Mouse (Mus musculus) forebrain, postnatal 0 days (tissue): ENCODE measurements around the gene Cfap36. TPM values are rescaled to one million over a fixed set of nuclear protein-coding genes. Genes with fewer than 3 reads are reported as not detected.

Source experiments
- ATAC-seq: fragments of 200-750 bp; cut with Nextera tagmentation; 2 replicates; pipeline ENCODE4 v1.8.0; 2017; ENCODE audit warnings: mild to moderate bottlenecking, moderate library complexity
- DNase-seq: peaks from one replicate; pipeline ENCODE4 v3.0.0-alpha.2; 2015
- H3K27ac ChIP-seq: fragments of 300-500 bp; sonication (generic); 2 replicates; pipeline ENCODE4 v1.5.1; 2014; ENCODE audit warnings: low read depth, mild to moderate bottlenecking, antibody characterized with exemption, low read length, moderate library complexity, mixed read lengths
- H3K27me3 ChIP-seq: fragments of 300-500 bp; sonication (generic); 2 replicates; pipeline ENCODE4 v1.6.1; 2014; ENCODE audit warnings: mild to moderate bottlenecking, low read length, mixed read lengths; ENCODE audit not compliant: insufficient read depth
- H3K36me3 ChIP-seq: fragments of 300-500 bp; sonication (generic); 2 replicates; pipeline ENCODE4 v1.6.1; 2014; ENCODE audit warnings: mild to moderate bottlenecking, moderate library complexity; ENCODE audit not compliant: insufficient read depth
- H3K4me1 ChIP-seq: fragments of 300-500 bp; sonication (generic); 2 replicates; pipeline ENCODE4 v1.6.1; 2014; ENCODE audit warnings: antibody characterized with exemption; ENCODE audit not compliant: insufficient read depth
- H3K4me2 ChIP-seq: fragments of 300-500 bp; sonication (generic); 2 replicates; pipeline ENCODE4 v1.6.1; 2014; ENCODE audit warnings: low read depth, mild to moderate bottlenecking, moderate library complexity
- H3K4me3 ChIP-seq: fragments of 300-500 bp; sonication (generic); 2 replicates; pipeline ENCODE4 v1.5.1; 2014; ENCODE audit warnings: low read depth, low read length, mixed read lengths
- H3K9ac ChIP-seq: fragments of 300-500 bp; sonication (generic); 2 replicates; pipeline ENCODE4 v1.6.1; 2014; ENCODE audit warnings: mild to moderate bottlenecking
- H3K9me3 ChIP-seq: fragments of 300-500 bp; sonication (generic); 2 replicates; pipeline ENCODE4 v1.6.1; 2016; ENCODE audit warnings: low read length
- CTCF ChIP-seq: sonication (generic); IDR thresholded peaks from 2 replicates; pipeline ENCODE4 v1.5.1; 2016; ENCODE audit warnings: antibody characterized with exemption, control low read depth, low read depth
- WGBS: fragments of 180-500 bp; shearing (Covaris S2); extraction: QIAGEN DNeasy Blood & Tissue Kit; methylation state at CpG from one replicate; pipeline ENCODE4 v1.1.7; 2014; 5-methylcytosine and 5-hydroxymethylcytosine counted together
- polyA plus RNA-seq: library from polyadenylated mRNA; unstranded; fragments of >200 nt; fragmentation: Nextera tagmentation; extraction: Ambion mirVana; gene quantifications from 2 replicates; pipeline ENCODE4 v1.2.1, GENCODE M21; 2015
- total RNA-seq: library from RNA; depleted of rRNA; stranded (reverse); fragments of >200 nt; gene quantifications from 2 replicates; pipeline ENCODE4 v1.2.3, GENCODE M21; 2014; rRNA removed

The Cfap36 gene
- total and polyA plus RNA-seq, 2 experiments from 2014 or later, result 91.5 to 137 TPM

- Histone ChIP-seq H3K36me3 (peaks cover 20% of the 10 kb centered on the region; the same call in 1 of the 2 replicates), H3K4me3 (no peak overlapping the region), H3K9ac (no peak overlapping the region), H3K4me1 (no peaks in the 10 kb centered on the region), H3K9me3 (no peaks in the 10 kb centered on the region), H3K27ac (no peak overlapping the region), H3K4me2 (no peak overlapping the region), H3K27me3 (no peaks in the 10 kb centered on the region)
- ATAC-seq (no peak), DNase-seq (no peak)
- TF ChIP-seq CTCF, result no peak
- WGBS, result 92% methylated on average over 5 of the region's 5 CpGs
Observed at GRCm38 (mm10) chr11:29181751-29182150, 65.5 kb downstream of the Cfap36 start.

- H3K27ac ChIP-seq, result no peak overlapping the region
- peak; percentile 58 for DNase-seq
- H3K4me3 ChIP-seq, result no peak overlapping the region
Observed at GRCm38 (mm10) chr11:29180657-29181056, 66.6 kb downstream of the Cfap36 start.

GRCm38 (mm10) chr11:29179319-29179718, 67.9 kb downstream of the Cfap36 start:
- TF ChIP-seq CTCF, result no peak

More at GRCm38 (mm10) chr11:29180657-29181056, 66.6 kb downstream of the Cfap36 start:
- H3K27me3 ChIP-seq, result no peaks in the 10 kb centered on the region
- H3K36me3 ChIP-seq, result peaks cover 13% of the 10 kb centered on the region; the same call in 1 of the 2 replicates
- no peak for TF ChIP-seq CTCF
- H3K9me3 ChIP-seq, result no peaks in the 10 kb centered on the region
- H3K4me1 ChIP-seq, result no peaks in the 10 kb centered on the region
- no peak overlapping the region for H3K4me2 ChIP-seq
- 17% methylated on average over 3 of the region's 3 CpGs for WGBS
- H3K9ac ChIP-seq, result no peak overlapping the region
- peak; percentile 45 for ATAC-seq

DNA sequence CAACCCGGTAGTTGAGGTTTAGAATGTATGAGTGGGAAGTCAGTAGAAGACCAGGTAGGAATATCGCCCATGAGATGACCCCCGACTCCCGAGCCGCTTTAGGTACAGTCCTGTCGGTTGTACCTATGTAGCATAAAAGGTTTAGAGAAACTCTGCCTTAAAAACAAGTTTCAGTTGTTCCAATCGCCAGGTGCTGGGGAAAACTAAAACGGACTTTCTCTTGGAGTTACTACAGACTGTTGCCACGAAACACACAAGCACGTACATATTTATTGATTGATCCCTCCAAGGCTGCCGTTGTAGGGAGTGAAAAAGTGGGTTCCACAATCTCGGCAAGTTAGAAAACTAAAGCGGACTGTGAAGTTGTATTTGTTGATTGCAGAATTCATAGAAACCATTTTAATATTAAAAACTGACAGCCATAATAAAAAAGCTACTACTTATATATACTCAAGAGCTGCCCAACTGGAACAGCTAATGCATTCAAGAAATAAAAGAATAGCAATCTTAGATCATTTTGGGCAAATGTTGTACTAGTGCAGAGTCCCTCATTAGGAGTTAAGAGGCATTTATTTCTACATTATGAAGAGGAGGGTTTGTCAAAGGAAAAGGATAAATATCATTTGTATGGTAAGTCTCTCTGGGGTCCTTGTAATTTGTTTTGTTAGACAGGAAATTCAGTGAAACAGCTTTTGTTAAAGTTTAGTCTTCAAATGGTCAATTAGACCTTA, 73.3 kb downstream of the Cfap36 start:
- H3K4me2 ChIP-seq, result peak overlapping the region; percentile 60
- H3K27ac ChIP-seq, result peak overlapping the region; percentile 100; the same call in 1 of the 2 replicates
- ATAC-seq, result no peak
- H3K4me3 ChIP-seq, result peak overlapping the region; percentile 99
- H3K4me1 ChIP-seq, result peaks cover 12% of the 10 kb centered on the region
- H3K9ac ChIP-seq, result peak overlapping the region; percentile 99
- H3K27me3 ChIP-seq, result no peaks in the 10 kb centered on the region
- TF ChIP-seq CTCF, result no peak
- peak; percentile 5 for DNase-seq
- no peaks in the 10 kb centered on the region for H3K36me3 ChIP-seq
- WGBS, result 6% methylated on average over 13 of the region's 13 CpGs
- no peaks in the 10 kb centered on the region for H3K9me3 ChIP-seq

More at GRCm38 (mm10) chr11:29179319-29179718, 67.9 kb downstream of the Cfap36 start:
- H3K4me3 ChIP-seq, result no peak overlapping the region
- H3K36me3 ChIP-seq, result peaks cover 5% of the 10 kb centered on the region; the same call in 1 of the 2 replicates
- no peak overlapping the region for H3K4me2 ChIP-seq
- no peaks in the 10 kb centered on the region for H3K27me3 ChIP-seq
- no peaks in the 10 kb centered on the region for H3K9me3 ChIP-seq
- WGBS, result 92% methylated on average over 1 of the region's 1 CpGs
- ATAC-seq (no peak), DNase-seq (no peak)
- H3K27ac ChIP-seq, result no peak overlapping the region
- H3K9ac ChIP-seq, result no peak overlapping the region
- no peaks in the 10 kb centered on the region for H3K4me1 ChIP-seq

DNA sequence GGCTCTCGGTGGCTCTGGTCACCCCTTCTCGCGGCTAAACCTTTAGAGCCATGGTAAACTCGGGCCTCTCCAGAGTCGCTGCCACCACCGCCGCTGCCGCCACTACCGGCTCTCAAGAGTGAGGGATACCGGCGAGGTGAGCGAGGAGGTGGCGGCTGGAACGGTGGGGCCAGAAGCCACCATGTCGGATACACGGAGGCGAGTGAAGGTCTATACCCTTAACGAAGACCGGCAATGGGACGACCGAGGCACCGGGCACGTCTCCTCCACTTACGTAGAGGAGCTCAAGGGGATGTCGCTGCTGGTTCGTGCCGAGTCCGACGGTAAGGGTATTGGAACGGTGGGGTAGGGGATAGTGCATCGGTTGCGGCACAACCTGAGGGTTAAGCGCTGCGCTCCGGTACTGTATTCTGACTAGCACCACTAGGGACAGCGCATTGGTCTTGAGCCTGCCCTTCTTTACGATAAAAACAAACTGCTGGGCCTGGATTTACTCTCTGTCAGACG, 74.0 kb downstream of the Cfap36 start:
- H3K27ac ChIP-seq, result peak overlapping the region; percentile 100
- under 1% methylated on average over 38 of the region's 38 CpGs for WGBS
- peak overlapping the region; percentile 60 for H3K4me2 ChIP-seq
- no peaks in the 10 kb centered on the region for H3K27me3 ChIP-seq
- peak overlapping the region; percentile 99 for H3K9ac ChIP-seq
- peak; percentile 79 for DNase-seq
- no peaks in the 10 kb centered on the region for H3K36me3 ChIP-seq
- TF ChIP-seq CTCF, result peak; percentile 67
- peak; percentile 63 for ATAC-seq
- peak overlapping the region; percentile 99 for H3K4me3 ChIP-seq
- no peaks in the 10 kb centered on the region for H3K9me3 ChIP-seq
- H3K4me1 ChIP-seq, result peaks cover 12% of the 10 kb centered on the region

- no peaks in the 10 kb centered on the region for H3K27me3 ChIP-seq
Observed at GRCm38 (mm10) chr11:29172563-29173124, 74.6 kb downstream of the Cfap36 start, which contains the start of gene Ppp4r3b. Gene Ppp4r3b (plus strand): TSS chr11:29172890.

GRCm38 (mm10) chr11:29171959-29172391, 75.2 kb downstream of the Cfap36 start:
- Histone ChIP-seq H3K9me3 (no peaks in the 10 kb centered on the region), H3K36me3 (no peaks in the 10 kb centered on the region), H3K4me3 (peak overlapping the region; percentile 99), H3K4me1 (peaks cover 12% of the 10 kb centered on the region), H3K4me2 (peak overlapping the region; percentile 87), H3K27ac (peak overlapping the region; percentile 83), H3K9ac (peak overlapping the region; percentile 67), H3K27me3 (no peaks in the 10 kb centered on the region)
- no peak for TF ChIP-seq CTCF
- peak; percentile 73 for DNase-seq
- peak; percentile 28 for ATAC-seq
- under 1% methylated on average over 34 of the region's 34 CpGs for WGBS

More at GRCm38 (mm10) chr11:29172563-29173124, 74.6 kb downstream of the Cfap36 start, which contains the start of gene Ppp4r3b:
- ATAC-seq (peak; percentile 96), DNase-seq (peak; percentile 99)
- peak within 1 kb of the TSS; percentile 100 for H3K27ac ChIP-seq
- H3K4me1 ChIP-seq, result peaks cover 12% of the 10 kb centered on the region
- H3K9ac ChIP-seq, result peak within 1 kb of the TSS; percentile 99
- peak within 1 kb of the TSS; percentile 87 for H3K4me2 ChIP-seq
- peak; percentile 42 for TF ChIP-seq CTCF
- H3K36me3 ChIP-seq, result no peaks in the 10 kb centered on the region
- H3K4me3 ChIP-seq, result peak within 1 kb of the TSS; percentile 99
- H3K9me3 ChIP-seq, result no peaks in the 10 kb centered on the region
- under 1% methylated on average over 50 of the region's 50 CpGs for WGBS

Other genes starting within 250 kb of the Cfap36 start
- gene Pnpt1, start 116.7 kb downstream of the Cfap36 start, total RNA-seq, result 24.7 and 28.1 TPM in 2 replicates
- 15.8 and 19.6 TPM in 2 replicates for gene Pnpt1, start 116.7 kb downstream of the Cfap36 start, polyA plus RNA-seq
- 52.5 and 57.6 TPM in 2 replicates for gene Ppp4r3b, start 74.5 kb downstream of the Cfap36 start, total RNA-seq
- gene Ppp4r3b, start 74.5 kb downstream of the Cfap36 start, polyA plus RNA-seq, result 47.5 and 56.8 TPM in 2 replicates
- 105 and 135 TPM in 2 replicates for gene Ccdc88a, start 126.2 kb upstream of the Cfap36 start, total RNA-seq
- 53.4 and 81.6 TPM in 2 replicates for gene Ccdc88a, start 126.2 kb upstream of the Cfap36 start, polyA plus RNA-seq